Mouse (Mus musculus) embryonic facial prominence, embryonic 15.5 days (tissue): ENCODE measurements around the gene Naa16. TPM values are rescaled to one million over a fixed set of nuclear protein-coding genes. Genes with fewer than 3 reads are reported as not detected.

Experiments
- polyA plus RNA-seq: library from polyadenylated mRNA; unstranded; fragments of >200 nt; fragmentation: Nextera tagmentation; extraction: Ambion mirVana; gene quantifications from 2 replicates; pipeline ENCODE4 v1.2.1, GENCODE M21; 2015

The Naa16 gene
- polyA plus RNA-seq, 1 experiment from 2014 or later = 36.2 TPM

Other genes with a start within 250 kb of the Naa16 start
- gene Zfp957, start 143.4 kb downstream of the Naa16 start, polyA plus RNA-seq = not detected in 2 replicates
- gene Rgcc, start 89.1 kb downstream of the Naa16 start, polyA plus RNA-seq = 56.0 and 63.9 TPM in 2 replicates
- gene Mtrf1, start 7.0 kb upstream of the Naa16 start, polyA plus RNA-seq = 8.7 and 9.3 TPM in 2 replicates
- 11.7 and 12.8 TPM in 2 replicates for gene Kbtbd7, start 35.7 kb upstream of the Naa16 start, polyA plus RNA-seq
- gene Kbtbd6, start 61.1 kb upstream of the Naa16 start, polyA plus RNA-seq = 2.4 and 2.7 TPM in 2 replicates
- gene Elf1, start 90.4 kb upstream of the Naa16 start, polyA plus RNA-seq = 16.4 and 18.5 TPM in 2 replicates
- gene Wbp4, start 90.7 kb upstream of the Naa16 start, polyA plus RNA-seq = 44.2 and 45.2 TPM in 2 replicates
- 112 and 118 TPM in 2 replicates for gene Sugt1, start 196.9 kb upstream of the Naa16 start, polyA plus RNA-seq